Mouse (Mus musculus): Measurements from ENCODE around the gene Olfr99. TPM values are rescaled to one million over a fixed set of nuclear protein-coding genes. Genes with fewer than 3 reads are reported as not detected.

Gene Olfr99
- not detected in 2 replicates for polyA plus RNA-seq (2012; rRNA removed)

DNA sequence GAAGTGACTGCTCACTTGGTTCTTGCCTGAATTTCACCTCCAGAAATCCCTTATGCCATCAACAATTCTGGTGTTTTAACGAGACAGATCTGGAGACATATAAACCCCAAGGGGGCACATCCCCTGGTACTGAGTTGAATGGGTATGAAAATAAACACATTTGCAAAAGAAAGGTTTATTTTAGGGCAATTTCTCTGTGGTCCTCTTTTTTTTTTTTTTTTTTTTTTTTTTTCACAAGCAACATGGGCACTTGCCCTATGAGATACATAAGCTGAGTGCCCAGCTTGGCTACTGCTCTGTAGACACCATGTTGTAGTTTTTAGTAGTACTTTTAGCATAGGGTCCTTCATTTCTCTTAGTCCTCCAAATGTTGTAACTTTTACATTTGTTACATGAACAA, at the start of gene Olfr99:
Gene Olfr99 (minus strand): TSS at position 101 of the 400 bp plus-strand sequence.

DNA sequence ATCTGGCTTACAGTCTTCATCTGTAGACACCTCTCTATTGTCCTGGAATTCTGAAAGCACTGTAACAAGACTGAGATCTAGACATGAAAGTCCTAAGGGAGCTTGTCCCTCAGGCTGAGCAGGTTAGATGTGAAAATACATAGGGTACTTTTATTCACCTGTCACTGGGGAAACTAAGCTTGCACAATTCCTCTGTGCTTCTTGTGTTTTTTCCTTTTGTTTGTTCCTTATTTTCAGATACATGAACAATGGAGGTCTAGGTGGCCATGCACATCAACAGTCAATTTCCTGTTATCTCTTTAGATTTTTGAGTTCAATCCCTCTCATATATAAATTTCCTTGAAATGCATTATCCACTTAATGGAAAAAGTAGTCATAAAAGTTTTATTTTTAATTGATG, 33.7 kb upstream of the Olfr99 start, which contains the start of gene Olfr102:
Gene Olfr102 (minus strand): TSS at position 101 of the 400 bp plus-strand sequence.

DNA sequence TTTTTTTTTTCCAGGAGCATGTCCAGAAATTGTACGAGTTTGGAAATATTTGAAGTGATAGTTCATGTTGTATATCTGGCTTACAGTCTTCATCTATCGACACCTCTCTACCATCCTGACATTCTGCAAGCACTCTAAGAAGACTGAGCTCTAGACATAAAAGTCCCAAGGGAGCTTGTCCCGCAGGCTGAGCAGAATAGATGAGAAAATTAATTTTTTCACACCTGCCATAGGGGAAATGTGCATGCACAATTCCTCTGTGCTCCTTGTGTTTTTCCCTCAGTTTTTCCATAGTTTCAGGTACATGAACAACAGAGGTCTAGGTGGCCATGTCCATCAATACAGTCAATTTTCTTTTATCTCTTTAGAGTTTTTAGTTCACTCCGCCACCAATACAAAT, 21.0 kb upstream of the Olfr99 start, which contains the start of gene Olfr101:
Gene Olfr101 (minus strand): TSS at position 101 of the 400 bp plus-strand sequence.

DNA sequence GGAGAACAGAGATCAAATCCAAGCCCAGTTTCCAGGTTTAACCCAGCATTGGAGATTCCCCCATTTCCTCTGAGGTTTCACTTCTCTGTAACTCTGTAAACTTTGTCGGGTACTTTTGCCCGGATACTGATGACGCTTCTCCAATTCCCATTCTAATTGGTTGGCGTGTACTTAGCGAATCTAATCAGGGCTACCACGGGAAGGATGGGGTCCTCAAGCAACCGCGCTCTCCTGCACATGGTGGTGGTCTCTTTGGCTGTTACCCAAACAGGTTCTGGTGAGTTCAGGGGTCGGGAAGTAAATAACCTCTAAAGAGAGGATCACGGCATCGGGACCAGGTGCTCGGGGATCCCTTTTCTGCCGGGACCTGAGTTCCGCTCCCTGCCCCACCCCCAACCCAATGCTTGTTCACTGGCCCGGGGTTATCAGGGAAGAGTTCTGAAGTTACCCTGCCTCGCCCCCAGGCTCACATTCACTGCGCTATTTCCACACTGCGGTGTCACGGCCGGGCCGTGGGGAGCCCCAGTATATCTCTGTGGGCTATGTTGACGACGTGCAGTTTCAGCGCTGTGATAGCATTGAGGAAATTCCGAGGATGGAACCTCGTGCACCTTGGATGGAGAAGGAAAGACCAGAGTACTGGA, 13.1 kb downstream of the Olfr99 start, which contains the start of gene H2-M3:
Gene H2-M3 (plus strand): TSS at position 163 of the 644 bp plus-strand sequence.

DNA sequence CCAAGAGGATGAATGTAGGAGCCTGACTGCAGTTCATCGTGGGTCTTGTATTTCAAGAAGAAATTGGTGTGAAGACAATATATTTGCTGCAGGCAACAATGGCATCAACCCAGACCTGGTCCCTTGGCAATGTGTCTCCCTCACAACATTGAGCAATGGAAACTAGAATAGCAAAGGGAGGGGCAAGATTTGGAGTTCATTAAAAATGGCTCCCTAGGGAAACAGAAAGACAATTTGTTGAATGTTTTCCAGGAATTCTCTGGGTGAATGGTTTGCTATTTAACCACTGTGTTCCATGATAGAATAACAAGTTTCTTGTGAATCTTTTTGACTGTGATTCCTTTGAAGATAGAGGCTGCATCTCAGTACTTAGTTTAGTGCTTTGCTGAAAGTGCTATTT, 19.6 kb downstream of the Olfr99 start, which contains the start of gene Olfr98:
Gene Olfr98 (minus strand): TSS at position 124 of the 400 bp plus-strand sequence.

DNA sequence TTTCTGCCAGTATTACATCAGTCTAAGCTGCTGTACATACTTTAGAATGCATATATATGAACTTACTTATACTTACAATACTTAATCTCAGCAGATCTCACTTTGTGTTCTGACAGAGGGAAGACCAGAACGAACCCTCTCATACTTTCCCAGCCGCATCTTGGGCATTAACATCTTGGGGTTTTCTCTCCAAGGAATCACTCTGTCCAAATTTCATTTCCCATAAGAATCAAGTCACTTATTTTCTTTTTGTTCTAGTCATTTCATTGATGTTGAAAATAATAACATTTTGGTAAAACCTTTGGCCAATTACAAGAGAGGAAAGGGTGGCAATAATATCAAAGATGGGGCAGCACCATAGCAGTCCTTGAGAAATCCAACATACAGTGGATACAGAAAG, 46.0 kb downstream of the Olfr99 start, which contains the start of gene Olfr97:
Gene Olfr97 (minus strand): TSS at position 101 of the 400 bp plus-strand sequence.

Other genes with a start within 250 kb of the Olfr99 start
- gene Gabbr1, start 237.5 kb downstream of the Olfr99 start, polyA plus RNA-seq (2012; rRNA removed): 73.5 and 100.0 TPM in 2 replicates
- not detected in 2 replicates for gene Olfr90, start 195.0 kb downstream of the Olfr99 start, polyA plus RNA-seq (2012; rRNA removed)
- gene Olfr91, start 185.2 kb downstream of the Olfr99 start, polyA plus RNA-seq (2012; rRNA removed): not detected in 2 replicates
- gene Olfr92, start 163.4 kb downstream of the Olfr99 start, polyA plus RNA-seq (2012; rRNA removed): not detected in 2 replicates
- gene Olfr93, start 122.0 kb downstream of the Olfr99 start, polyA plus RNA-seq (2012; rRNA removed): not detected in 2 replicates
- gene Ubd, start 89.6 kb downstream of the Olfr99 start, polyA plus RNA-seq (2012; rRNA removed): not detected in 2 replicates
- not detected in 2 replicates for gene Olfr94, start 82.5 kb downstream of the Olfr99 start, polyA plus RNA-seq (2012; rRNA removed)
- gene Olfr95, start 70.3 kb downstream of the Olfr99 start, polyA plus RNA-seq (2012; rRNA removed): not detected in 2 replicates
- not detected in 2 replicates for gene Olfr96, start 63.3 kb downstream of the Olfr99 start, polyA plus RNA-seq (2012; rRNA removed)
- gene Olfr97, start 46.1 kb downstream of the Olfr99 start, polyA plus RNA-seq (2012; rRNA removed): not detected in 2 replicates
- not detected in 2 replicates for gene Olfr98, start 19.7 kb downstream of the Olfr99 start, polyA plus RNA-seq (2012; rRNA removed)
- 0.97 and 1.1 TPM in 2 replicates for gene H2-M3, start 13.2 kb downstream of the Olfr99 start, polyA plus RNA-seq (2012; rRNA removed)
- gene Olfr101, start 20.9 kb upstream of the Olfr99 start, polyA plus RNA-seq (2012; rRNA removed): not detected in 2 replicates
- gene Olfr102, start 33.6 kb upstream of the Olfr99 start, polyA plus RNA-seq (2012; rRNA removed): not detected in 2 replicates
- not detected in 2 replicates for gene Olfr103, start 56.2 kb upstream of the Olfr99 start, polyA plus RNA-seq (2012; rRNA removed)
- not detected in 2 replicates for gene Olfr104-ps, start 76.1 kb upstream of the Olfr99 start, polyA plus RNA-seq (2012; rRNA removed)
- gene Olfr105-ps, start 95.6 kb upstream of the Olfr99 start, polyA plus RNA-seq (2012; rRNA removed): not detected in 2 replicates
- not detected in 2 replicates for gene Olfr106-ps, start 106.9 kb upstream of the Olfr99 start, polyA plus RNA-seq (2012; rRNA removed)
- gene Olfr107, start 115.8 kb upstream of the Olfr99 start, polyA plus RNA-seq (2012; rRNA removed): not detected in 2 replicates
- not detected in 2 replicates for gene Olfr108, start 162.0 kb upstream of the Olfr99 start, polyA plus RNA-seq (2012; rRNA removed)
- gene Olfr109, start 175.5 kb upstream of the Olfr99 start, polyA plus RNA-seq (2012; rRNA removed): not detected in 2 replicates
- not detected in 2 replicates for gene H2-M2, start 200.1 kb upstream of the Olfr99 start, polyA plus RNA-seq (2012; rRNA removed)
- not detected in 2 replicates for gene Olfr110, start 209.0 kb upstream of the Olfr99 start, polyA plus RNA-seq (2012; rRNA removed)
- 0.04 and 0.10 TPM in 2 replicates for gene Olfr111, start 224.6 kb upstream of the Olfr99 start, polyA plus RNA-seq (2012; rRNA removed)